Mouse (Mus musculus): Measurements from ENCODE around the gene Bicral. TPM values are rescaled to one million over a fixed set of nuclear protein-coding genes. Genes with fewer than 3 reads are reported as not detected.

Bicral gene
- polyA plus RNA-seq, 2 experiments, result 5.4 to 17.7 TPM

DNA sequence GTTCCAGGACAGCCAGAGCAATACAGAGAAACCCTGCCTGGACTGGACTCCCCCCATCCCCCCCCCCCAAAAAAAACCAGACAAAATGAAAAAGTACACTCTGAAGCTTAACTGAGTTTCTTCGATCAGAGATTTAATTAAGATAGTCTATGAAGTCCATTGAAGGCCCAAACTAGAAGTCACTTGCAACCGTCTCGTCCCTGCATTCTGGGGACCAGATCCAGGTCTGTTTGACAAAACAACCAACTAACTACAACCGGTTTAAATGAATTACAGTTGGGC lies 2.2 kb downstream of the Bicral start:
- peak overlapping the region; percentile 100 for H3K9ac ChIP-seq (ENCODE audit: low read depth, low read length, severe bottlenecking)
- H3K4me3 ChIP-seq (replicated peaks; ENCODE audit: low read length), result peak overlapping the region; percentile 98
- H3K4me2 ChIP-seq (replicated peaks; ENCODE audit: low read depth, low read length, severe bottlenecking), result peak overlapping the region; percentile 62
- H3K36me3 ChIP-seq (ENCODE audit: control insufficient read depth, insufficient read depth, low read length), result peaks cover 6% of the 10 kb centered on the region; the same call in 1 of the 2 replicates
- DNase-seq (ENCODE audit: low spot score) (no peak), ATAC-seq (ENCODE audit: low FRiP score, low read depth) (no peak)
- no peaks in the 10 kb centered on the region for H3K27me3 ChIP-seq (ENCODE audit: control insufficient read depth, insufficient read depth, low read length)
- peak overlapping the region; percentile 100 for H3K27ac ChIP-seq (replicated peaks; ENCODE audit: low read depth, low read length)
- H3K4me1 ChIP-seq (ENCODE audit: control insufficient read depth, insufficient read depth, low read length), result peaks cover 21% of the 10 kb centered on the region
- no peak for TF ChIP-seq POLR2A (IDR thresholded peaks at IDR 0.05; ENCODE audit: borderline replicate concordance, extremely low read depth, insufficient read depth, insufficient read length)
- WGBS, result 7% methylated on average over 4 of the region's 4 CpGs
- no peaks in the 10 kb centered on the region for H3K9me3 ChIP-seq (ENCODE audit: control insufficient read depth, low read length)

DNA sequence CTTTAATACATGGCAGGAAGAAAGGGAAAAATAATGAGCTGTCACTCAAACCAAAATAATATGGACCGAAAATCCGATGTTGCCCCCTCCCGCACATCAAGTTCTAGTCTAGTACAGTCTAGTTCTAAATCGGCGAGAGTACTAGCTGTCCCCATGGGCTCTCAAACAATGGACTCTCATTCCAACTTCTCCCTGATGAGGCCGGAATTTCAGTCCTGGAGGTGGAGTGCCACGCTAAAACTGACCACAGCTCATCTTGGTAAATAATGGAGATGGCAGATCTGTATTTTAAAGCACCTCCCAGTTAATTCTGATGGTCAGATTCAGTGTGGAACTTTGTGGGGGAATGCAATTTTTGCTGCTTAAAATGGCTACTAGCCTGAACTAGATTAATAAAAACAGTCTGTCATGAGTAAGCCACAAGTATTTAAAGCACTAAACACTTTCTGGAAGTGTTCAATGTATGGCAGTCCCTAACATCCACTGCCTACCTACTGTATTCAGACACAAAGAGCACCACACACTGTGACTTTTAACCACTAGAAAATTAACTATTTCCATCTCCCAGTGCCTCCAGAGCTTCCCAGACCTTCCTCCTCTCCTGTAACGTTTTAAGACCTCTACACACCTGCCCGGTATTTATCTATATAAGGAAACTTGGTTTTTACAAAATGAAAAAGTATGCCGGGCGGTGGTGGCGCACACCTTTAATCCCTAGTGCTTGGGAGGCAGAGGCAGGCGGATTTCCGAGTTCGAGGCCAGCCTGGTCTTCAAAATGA lies 2.8 kb downstream of the Bicral start:
- whole genome bisulfite sequencing, result 57% methylated on average over 15 of the region's 15 CpGs
- peak overlapping the region; percentile 98 for H3K4me3 ChIP-seq (replicated peaks; ENCODE audit: low read length)
- TF ChIP-seq POLR2A (IDR thresholded peaks at IDR 0.05; ENCODE audit: borderline replicate concordance, extremely low read depth, insufficient read depth, insufficient read length), result no peak
- ATAC-seq (ENCODE audit: low FRiP score, low read depth) (no peak), DNase-seq (ENCODE audit: low spot score) (no peak)
- H3K4me1 ChIP-seq (ENCODE audit: control insufficient read depth, insufficient read depth, low read length), result peaks cover 21% of the 10 kb centered on the region
- H3K4me2 ChIP-seq (replicated peaks; ENCODE audit: low read depth, low read length, severe bottlenecking), result peak overlapping the region; percentile 62
- H3K9ac ChIP-seq (ENCODE audit: low read depth, low read length, severe bottlenecking), result peak overlapping the region; percentile 100
- peaks cover 9% of the 10 kb centered on the region; the same call in 1 of the 2 replicates for H3K36me3 ChIP-seq (ENCODE audit: control insufficient read depth, insufficient read depth, low read length)
- H3K27me3 ChIP-seq (ENCODE audit: control insufficient read depth, insufficient read depth, low read length), result no peaks in the 10 kb centered on the region
- H3K9me3 ChIP-seq (ENCODE audit: control insufficient read depth, low read length), result no peaks in the 10 kb centered on the region
- H3K27ac ChIP-seq (replicated peaks; ENCODE audit: low read depth, low read length), result peak overlapping the region; percentile 100

DNA sequence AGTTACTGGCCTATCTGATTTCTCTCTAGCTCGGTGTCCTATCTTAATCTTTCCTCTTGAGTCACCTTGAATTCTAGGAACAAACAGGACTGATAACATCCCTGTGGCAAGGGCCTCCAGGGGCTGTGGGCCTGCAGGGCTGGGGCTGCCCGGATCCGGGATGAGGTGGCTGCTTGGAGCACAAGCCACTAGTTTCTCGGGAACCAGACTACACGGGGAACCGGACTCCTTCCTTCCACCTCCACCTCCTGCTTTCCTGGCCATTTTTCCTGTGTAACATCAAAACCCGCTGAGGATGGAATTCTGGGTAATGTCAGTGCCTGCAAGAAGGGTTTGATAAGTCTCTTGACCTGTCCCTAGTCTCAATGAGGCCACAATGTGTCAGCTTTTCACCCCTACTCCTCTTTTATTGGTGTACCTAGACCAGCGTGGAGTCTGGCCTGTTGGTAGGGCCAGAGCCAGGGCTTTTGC lies 3.6 kb downstream of the Bicral start:
- H3K36me3 ChIP-seq (ENCODE audit: control insufficient read depth, insufficient read depth, low read length), result peaks cover 9% of the 10 kb centered on the region; the same call in 1 of the 2 replicates
- peak overlapping the region; percentile 100; the same call in 1 of the 2 replicates for H3K27ac ChIP-seq (replicated peaks; ENCODE audit: low read depth, low read length)
- H3K27me3 ChIP-seq (ENCODE audit: control insufficient read depth, insufficient read depth, low read length), result no peaks in the 10 kb centered on the region
- H3K9ac ChIP-seq (ENCODE audit: low read depth, low read length, severe bottlenecking), result peak overlapping the region; percentile 40
- H3K4me1 ChIP-seq (ENCODE audit: control insufficient read depth, insufficient read depth, low read length), result peaks cover 21% of the 10 kb centered on the region
- ATAC-seq (ENCODE audit: low FRiP score, low read depth) (no peak), DNase-seq (ENCODE audit: low spot score) (no peak)
- no peaks in the 10 kb centered on the region for H3K9me3 ChIP-seq (ENCODE audit: control insufficient read depth, low read length)
- 80% methylated on average over 8 of the region's 8 CpGs for WGBS
- peak overlapping the region; percentile 98; the same call in 1 of the 2 replicates for H3K4me3 ChIP-seq (replicated peaks; ENCODE audit: low read length)
- no peak for TF ChIP-seq POLR2A (IDR thresholded peaks at IDR 0.05; ENCODE audit: borderline replicate concordance, extremely low read depth, insufficient read depth, insufficient read length)
- peak overlapping the region; percentile 62; the same call in 1 of the 2 replicates for H3K4me2 ChIP-seq (replicated peaks; ENCODE audit: low read depth, low read length, severe bottlenecking)

DNA sequence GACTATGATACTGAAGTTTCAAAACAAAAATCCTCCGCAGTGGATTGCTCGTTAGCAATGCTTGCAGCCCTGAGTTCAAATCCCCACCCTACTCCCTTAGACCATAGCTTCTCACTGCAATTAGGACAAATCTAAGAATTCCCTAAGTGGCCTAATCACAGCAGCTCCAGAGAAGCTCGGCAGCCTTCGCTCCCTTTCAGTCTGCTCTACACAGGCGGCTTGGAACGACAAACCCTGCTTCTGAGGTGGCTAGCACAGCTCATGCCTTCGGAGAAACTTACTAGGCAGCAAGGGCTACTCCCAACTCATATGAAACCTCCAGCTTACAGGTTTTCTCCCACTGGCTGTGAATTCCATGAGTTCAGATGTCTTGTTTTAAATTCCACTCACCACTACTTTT lies 4.2 kb downstream of the Bicral start:
- peak overlapping the region; percentile 40; the same call in 1 of the 2 replicates for H3K9ac ChIP-seq (ENCODE audit: low read depth, low read length, severe bottlenecking)

GRCm38 (mm10) chr17:46853281-46853680 lies 5.0 kb downstream of the Bicral start:
- Histone ChIP-seq H3K27me3 (ENCODE audit: control insufficient read depth, insufficient read depth, low read length) (no peaks in the 10 kb centered on the region), H3K36me3 (ENCODE audit: control insufficient read depth, insufficient read depth, low read length) (peaks cover 9% of the 10 kb centered on the region; the same call in 1 of the 2 replicates), H3K9ac (ENCODE audit: low read depth, low read length, severe bottlenecking) (no peak overlapping the region), H3K27ac (replicated peaks; ENCODE audit: low read depth, low read length) (0 out of 2 replicates have a peak overlapping the region, but pooled peaks have one; percentile 38), H3K9me3 (ENCODE audit: control insufficient read depth, low read length) (no peaks in the 10 kb centered on the region), H3K4me3 (replicated peaks; ENCODE audit: low read length) (no peak overlapping the region), H3K4me1 (ENCODE audit: control insufficient read depth, insufficient read depth, low read length) (peaks cover 18% of the 10 kb centered on the region), H3K4me2 (replicated peaks; ENCODE audit: low read depth, low read length, severe bottlenecking) (no peak overlapping the region)
- ATAC-seq (ENCODE audit: low FRiP score, low read depth), result no peak
- DNase-seq (ENCODE audit: low spot score), result no peak
- WGBS, result 36% methylated on average over 6 of the region's 6 CpGs
- TF ChIP-seq POLR2A (IDR thresholded peaks at IDR 0.05; ENCODE audit: borderline replicate concordance, extremely low read depth, insufficient read depth, insufficient read length), result no peak; the same call in 1 of the 2 replicates

More for the DNA sequence above, 4.2 kb downstream of the Bicral start:
- ATAC-seq (ENCODE audit: low FRiP score, low read depth) (no peak), DNase-seq (ENCODE audit: low spot score) (no peak)
- no peaks in the 10 kb centered on the region for H3K27me3 ChIP-seq (ENCODE audit: control insufficient read depth, insufficient read depth, low read length)
- H3K9me3 ChIP-seq (ENCODE audit: control insufficient read depth, low read length), result no peaks in the 10 kb centered on the region
- H3K4me2 ChIP-seq (replicated peaks; ENCODE audit: low read depth, low read length, severe bottlenecking), result peak overlapping the region; percentile 62; the same call in 1 of the 2 replicates
- peaks cover 9% of the 10 kb centered on the region; the same call in 1 of the 2 replicates for H3K36me3 ChIP-seq (ENCODE audit: control insufficient read depth, insufficient read depth, low read length)
- 0 out of 2 replicates have a peak, but pooled peaks have one; percentile 15 for TF ChIP-seq POLR2A (IDR thresholded peaks at IDR 0.05; ENCODE audit: borderline replicate concordance, extremely low read depth, insufficient read depth, insufficient read length)
- WGBS, result 85% methylated on average over 7 of the region's 7 CpGs
- no peak overlapping the region for H3K4me3 ChIP-seq (replicated peaks; ENCODE audit: low read length)
- H3K27ac ChIP-seq (replicated peaks; ENCODE audit: low read depth, low read length), result no peak overlapping the region
- H3K4me1 ChIP-seq (ENCODE audit: control insufficient read depth, insufficient read depth, low read length), result peaks cover 20% of the 10 kb centered on the region
